Mouse (Mus musculus): Measurements from ENCODE around the gene Hps3. TPM values are rescaled to one million over a fixed set of nuclear protein-coding genes. Genes with fewer than 3 reads are reported as not detected.

Gene Hps3
- polyA plus RNA-seq, 1 experiment from 2014 or later, result 12.5 TPM

GRCm38 (mm10) chr3:19948552-19948951, 86.6 kb downstream of the Hps3 start:
- no peaks in the 10 kb centered on the region for H3K9me3 ChIP-seq (ENCODE audit: control insufficient read depth, low read length)
- H3K4me1 ChIP-seq (ENCODE audit: control insufficient read depth, insufficient read depth, low read length), result no peaks in the 10 kb centered on the region
- no peaks in the 10 kb centered on the region for H3K36me3 ChIP-seq (ENCODE audit: control insufficient read depth, insufficient read depth, low read length)
- H3K27me3 ChIP-seq (ENCODE audit: control insufficient read depth, insufficient read depth, low read length), result no peaks in the 10 kb centered on the region
- no peak overlapping the region for H3K4me3 ChIP-seq (ENCODE audit: low read length)
- no peak overlapping the region for H3K9ac ChIP-seq (ENCODE audit: low read depth, low read length)
- H3K27ac ChIP-seq (ENCODE audit: low read depth, low read length), result no peak overlapping the region
- no peak overlapping the region for H3K4me2 ChIP-seq (replicated peaks; ENCODE audit: low read depth, low read length)
- no peak for ATAC-seq (ENCODE audit: low FRiP score, low TSS enrichment)

Other genes with a start within 250 kb of the Hps3 start
- 0.10 and 0.47 TPM in 2 replicates for gene Cp, start 78.3 kb downstream of the Hps3 start, polyA plus RNA-seq (2014; fragmentation: Nextera tagmentation; extraction: Ambion mirVana)
- gene Hltf, start 22.5 kb upstream of the Hps3 start, polyA plus RNA-seq (2014; fragmentation: Nextera tagmentation; extraction: Ambion mirVana), result 20.0 and 22.7 TPM in 2 replicates
- 37.9 and 44.5 TPM in 2 replicates for gene Gyg, start 120.0 kb upstream of the Hps3 start, polyA plus RNA-seq (2014; fragmentation: Nextera tagmentation; extraction: Ambion mirVana)
- 1.4 and 1.9 TPM in 2 replicates for gene Cpa3, start 206.9 kb upstream of the Hps3 start, polyA plus RNA-seq (2014; fragmentation: Nextera tagmentation; extraction: Ambion mirVana)
- gene Cpb1, start 240.4 kb upstream of the Hps3 start, polyA plus RNA-seq (2014; fragmentation: Nextera tagmentation; extraction: Ambion mirVana), result 0.36 and 0.50 TPM in 2 replicates

Data from kidney, embryonic 14.5 days (tissue).